Mouse (Mus musculus): ENCODE measurements around the gene Spp1. TPM values are rescaled to one million over a fixed set of nuclear protein-coding genes. Genes with fewer than 3 reads are reported as not detected.
A peak's percentile ranks its signal among the peaks of the same experiment; 100 is the strongest.
"Not testable (repeated sequence)": the region's sequence is repeated elsewhere in the genome, so short reads cannot be mapped to it uniquely, and the experiment has no call there.

The Spp1 gene
- polyA plus RNA-seq, 1 experiment = 1,843 TPM

- H3K27me3 ChIP-seq (ENCODE audit: control insufficient read depth, insufficient read depth, insufficient read length) = no peaks in the 10 kb centered on the region
- peaks cover 33% of the 10 kb centered on the region for H3K36me3 ChIP-seq (ENCODE audit: control insufficient read depth, insufficient read depth)
- H3ac ChIP-seq (ENCODE audit: control insufficient read depth, insufficient read length, low read depth) = no peak overlapping the region
- peaks cover 28% of the 10 kb centered on the region for H3K79me2 ChIP-seq (ENCODE audit: control insufficient read depth, insufficient read depth)
- no peak overlapping the region for H3K4me3 ChIP-seq (ENCODE audit: insufficient read depth, poor library complexity, severe bottlenecking)
- no peak for TF ChIP-seq CTCF (IDR thresholded peaks at IDR 0.05; ENCODE audit: control insufficient read depth, insufficient read depth, insufficient read length)
- no peak for TF ChIP-seq MYOG (IDR thresholded peaks at IDR 0.05; ENCODE audit: control insufficient read depth, extremely low read depth, insufficient read length)
- TF ChIP-seq FOSL1 (IDR thresholded peaks at IDR 0.05; ENCODE audit: insufficient read depth, low read length, poor library complexity, severe bottlenecking) = no peak
- no peak for TF ChIP-seq MAX (IDR thresholded peaks at IDR 0.05)
- no peak for TF ChIP-seq USF1 (IDR thresholded peaks at IDR 0.05; ENCODE audit: low read depth)
- no peak for TF ChIP-seq MYOD1 (IDR thresholded peaks at IDR 0.05; ENCODE audit: control insufficient read depth, insufficient read length, low read depth)
- TF ChIP-seq CEBPB (IDR thresholded peaks at IDR 0.05; ENCODE audit: low read depth) = no peak
- H3K79me3 ChIP-seq (ENCODE audit: low read depth) = peaks cover 14% of the 10 kb centered on the region
These were observed 851 bp upstream of the Spp1 start for GRCm38 (mm10) chr5:104433968-104434565.

GRCm38 (mm10) chr5:104436406-104437076, 1.6 kb downstream of the Spp1 start:
- peaks cover 28% of the 10 kb centered on the region for H3K79me2 ChIP-seq (ENCODE audit: control insufficient read depth, insufficient read depth)
- peaks cover 14% of the 10 kb centered on the region for H3K79me3 ChIP-seq (ENCODE audit: low read depth)
- H3K36me3 ChIP-seq (ENCODE audit: control insufficient read depth, insufficient read depth) = peaks cover 49% of the 10 kb centered on the region
- H3ac ChIP-seq (ENCODE audit: control insufficient read depth, insufficient read length, low read depth) = peak overlapping the region; percentile 65
- H3K4me3 ChIP-seq (ENCODE audit: insufficient read depth, poor library complexity, severe bottlenecking) = peak overlapping the region; percentile 41
- TF ChIP-seq FOSL1 (IDR thresholded peaks at IDR 0.05; ENCODE audit: insufficient read depth, low read length, poor library complexity, severe bottlenecking) (no peak), MYOG (IDR thresholded peaks at IDR 0.05; ENCODE audit: control insufficient read depth, extremely low read depth, insufficient read length) (no peak), CEBPB (IDR thresholded peaks at IDR 0.05; ENCODE audit: low read depth) (no peak), USF1 (IDR thresholded peaks at IDR 0.05; ENCODE audit: low read depth) (no peak), MAX (IDR thresholded peaks at IDR 0.05) (no peak), CTCF (IDR thresholded peaks at IDR 0.05; ENCODE audit: control insufficient read depth, insufficient read depth, insufficient read length) (no peak), MYOD1 (IDR thresholded peaks at IDR 0.05; ENCODE audit: control insufficient read depth, insufficient read length, low read depth) (no peak)
- H3K27me3 ChIP-seq (ENCODE audit: control insufficient read depth, insufficient read depth, insufficient read length) = no peaks in the 10 kb centered on the region

DNA sequence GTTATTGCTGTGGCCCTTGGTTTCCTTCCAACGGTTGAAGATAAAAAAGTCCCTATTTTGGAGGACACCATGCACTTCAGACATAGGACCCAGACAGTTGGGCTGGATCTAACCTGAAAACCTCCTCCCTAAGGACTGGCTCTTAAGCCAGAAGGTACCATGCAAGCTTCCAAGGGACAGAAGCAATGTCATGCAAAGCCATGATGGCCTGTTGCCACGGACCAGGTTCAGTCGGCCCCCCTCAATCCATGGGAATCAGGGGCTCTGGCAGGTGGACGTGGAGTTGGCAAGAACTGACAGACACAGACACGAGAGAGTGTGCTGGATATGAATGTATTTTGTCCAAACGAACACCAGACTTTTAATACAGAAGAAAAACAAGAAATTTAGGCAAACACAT, 7.5 kb downstream of the Spp1 start:
- Histone ChIP-seq H3K79me2 (ENCODE audit: control insufficient read depth, insufficient read depth) (peaks cover 3% of the 10 kb centered on the region), H3K36me3 (ENCODE audit: control insufficient read depth, insufficient read depth) (peaks cover 33% of the 10 kb centered on the region)
- no peak for TF ChIP-seq FOSL1 (IDR thresholded peaks at IDR 0.05; ENCODE audit: insufficient read depth, low read length, poor library complexity, severe bottlenecking)
- TF ChIP-seq USF1 (IDR thresholded peaks at IDR 0.05; ENCODE audit: low read depth) = no peak
- TF ChIP-seq MYOG (IDR thresholded peaks at IDR 0.05; ENCODE audit: control insufficient read depth, extremely low read depth, insufficient read length) = no peak
- TF ChIP-seq CEBPB (IDR thresholded peaks at IDR 0.05; ENCODE audit: low read depth) = no peak
- TF ChIP-seq MYOD1 (IDR thresholded peaks at IDR 0.05; ENCODE audit: control insufficient read depth, insufficient read length, low read depth) = no peak
- TF ChIP-seq CTCF (IDR thresholded peaks at IDR 0.05; ENCODE audit: control insufficient read depth, insufficient read depth, insufficient read length) = no peak
- no peak for TF ChIP-seq MAX (IDR thresholded peaks at IDR 0.05)

GRCm38 (mm10) chr5:104442850-104443249, 7.9 kb downstream of the Spp1 start:
- Histone ChIP-seq H3K4me3 (ENCODE audit: insufficient read depth, poor library complexity, severe bottlenecking) (no peak overlapping the region), H3K27me3 (ENCODE audit: control insufficient read depth, insufficient read depth, insufficient read length) (no peaks in the 10 kb centered on the region), H3K79me3 (ENCODE audit: low read depth) (no peaks in the 10 kb centered on the region), H3ac (ENCODE audit: control insufficient read depth, insufficient read length, low read depth) (no peak overlapping the region), H3K79me2 (ENCODE audit: control insufficient read depth, insufficient read depth) (no peaks in the 10 kb centered on the region), H3K36me3 (ENCODE audit: control insufficient read depth, insufficient read depth) (peaks cover 29% of the 10 kb centered on the region)
- no peak for TF ChIP-seq CTCF (IDR thresholded peaks at IDR 0.05; ENCODE audit: control insufficient read depth, insufficient read depth, insufficient read length)
- no peak for TF ChIP-seq FOSL1 (IDR thresholded peaks at IDR 0.05; ENCODE audit: insufficient read depth, low read length, poor library complexity, severe bottlenecking)
- TF ChIP-seq USF1 (IDR thresholded peaks at IDR 0.05; ENCODE audit: low read depth) = no peak
- TF ChIP-seq MAX (IDR thresholded peaks at IDR 0.05) = no peak
- TF ChIP-seq MYOG (IDR thresholded peaks at IDR 0.05; ENCODE audit: control insufficient read depth, extremely low read depth, insufficient read length) = no peak
- TF ChIP-seq CEBPB (IDR thresholded peaks at IDR 0.05; ENCODE audit: low read depth) = no peak
- TF ChIP-seq MYOD1 (IDR thresholded peaks at IDR 0.05; ENCODE audit: control insufficient read depth, insufficient read length, low read depth) = no peak

More for the DNA sequence above, 7.5 kb downstream of the Spp1 start:
- Histone ChIP-seq H3K4me3 (ENCODE audit: insufficient read depth, poor library complexity, severe bottlenecking) (no peak overlapping the region), H3ac (ENCODE audit: control insufficient read depth, insufficient read length, low read depth) (no peak overlapping the region), H3K27me3 (ENCODE audit: control insufficient read depth, insufficient read depth, insufficient read length) (no peaks in the 10 kb centered on the region), H3K79me3 (ENCODE audit: low read depth) (no peaks in the 10 kb centered on the region)

GRCm38 (mm10) chr5:104446156-104446555, 11.2 kb downstream of the Spp1 start:
- H3K79me2 ChIP-seq (ENCODE audit: control insufficient read depth, insufficient read depth) = no peaks in the 10 kb centered on the region
- H3K4me3 ChIP-seq (ENCODE audit: insufficient read depth, poor library complexity, severe bottlenecking) = no peak overlapping the region
- no peaks in the 10 kb centered on the region for H3K27me3 ChIP-seq (ENCODE audit: control insufficient read depth, insufficient read depth, insufficient read length)
- H3ac ChIP-seq (ENCODE audit: control insufficient read depth, insufficient read length, low read depth) = no peak overlapping the region
- H3K36me3 ChIP-seq (ENCODE audit: control insufficient read depth, insufficient read depth) = no peaks in the 10 kb centered on the region
- TF ChIP-seq USF1 (IDR thresholded peaks at IDR 0.05; ENCODE audit: low read depth) = no peak
- no peak for TF ChIP-seq CEBPB (IDR thresholded peaks at IDR 0.05; ENCODE audit: low read depth)
- no peak for TF ChIP-seq MAX (IDR thresholded peaks at IDR 0.05)
- TF ChIP-seq FOSL1 (IDR thresholded peaks at IDR 0.05; ENCODE audit: insufficient read depth, low read length, poor library complexity, severe bottlenecking) = no peak
- peak; percentile 78 for TF ChIP-seq CTCF (IDR thresholded peaks at IDR 0.05; ENCODE audit: control insufficient read depth, insufficient read depth, insufficient read length)
- no peaks in the 10 kb centered on the region for H3K79me3 ChIP-seq (ENCODE audit: low read depth)

- H3K4me3 ChIP-seq (ENCODE audit: insufficient read depth, poor library complexity, severe bottlenecking); H3K27me3 ChIP-seq (ENCODE audit: control insufficient read depth, insufficient read depth, insufficient read length); H3K79me2 ChIP-seq (ENCODE audit: control insufficient read depth, insufficient read depth); H3ac ChIP-seq (ENCODE audit: control insufficient read depth, insufficient read length, low read depth); H3K79me3 ChIP-seq (ENCODE audit: low read depth); H3K36me3 ChIP-seq (ENCODE audit: control insufficient read depth, insufficient read depth): not testable (repeated sequence)
These were observed 13.4 kb downstream of the Spp1 start for GRCm38 (mm10) chr5:104448346-104448745.
